Mouse (Mus musculus): ENCODE data around the gene Upf3b. TPM values are rescaled to one million over a fixed set of nuclear protein-coding genes. Genes with fewer than 3 reads are reported as not detected.
A peak's percentile ranks its signal among the peaks of the same experiment; 100 is the strongest.

Gene Upf3b
- polyA plus RNA-seq, 1 experiment from 2014 or later: 13.6 TPM

DNA sequence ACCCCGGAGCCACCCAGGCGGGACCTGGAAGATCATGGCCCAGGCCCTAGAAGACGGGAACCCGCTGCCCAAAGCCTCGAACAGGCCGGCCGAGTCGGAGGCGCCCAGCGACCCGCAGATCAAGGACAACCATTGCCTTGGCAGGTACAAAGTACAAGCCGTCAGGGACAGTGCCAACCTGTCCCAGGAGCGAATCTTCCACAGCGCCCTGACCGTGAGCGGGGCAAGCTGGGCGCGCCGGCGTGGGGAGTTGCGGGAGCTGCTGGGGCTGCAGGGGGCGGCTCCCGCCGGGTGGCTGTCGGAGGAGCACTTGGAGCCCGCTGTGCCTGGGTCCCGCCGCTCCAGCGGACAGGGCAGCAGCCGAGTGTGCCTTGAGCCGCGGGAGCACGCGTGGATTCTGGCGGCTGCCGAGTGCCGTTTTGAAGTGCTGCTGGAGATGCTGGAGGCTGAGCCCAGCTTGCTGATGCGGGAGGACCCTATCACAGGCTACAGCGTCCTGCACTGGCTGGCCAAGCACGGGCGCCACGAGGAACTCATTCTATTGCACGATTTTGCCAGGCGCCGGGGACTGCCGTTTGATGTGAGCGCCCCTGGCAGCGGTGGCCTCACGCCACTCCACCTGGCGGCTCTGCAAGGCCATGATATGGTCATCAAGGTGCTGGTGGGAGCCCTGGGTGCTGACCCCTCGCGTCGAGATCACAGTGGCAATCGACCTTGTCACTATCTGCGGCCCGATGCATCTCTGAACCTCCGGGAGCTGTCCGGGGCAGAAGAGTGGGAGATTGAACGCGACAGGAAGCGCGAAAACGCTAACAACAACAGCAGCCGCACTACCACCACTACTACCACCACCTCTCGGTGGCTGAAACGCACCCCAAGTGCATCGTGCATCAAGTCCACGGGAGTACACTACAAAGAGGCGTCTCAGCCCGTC lies 61.0 kb downstream of the Upf3b start:
- peaks cover 30% of the 10 kb centered on the region for H3K27me3 ChIP-seq (ENCODE audit: control insufficient read depth, insufficient read depth, low read length)
- WGBS: 15% methylated on average over 57 of the region's 70 CpGs
- no peaks in the 10 kb centered on the region for H3K36me3 ChIP-seq (ENCODE audit: control insufficient read depth, insufficient read depth)
- peak overlapping the region; percentile 69 for H3K4me2 ChIP-seq (ENCODE audit: low read depth, low read length)
- H3K4me3 ChIP-seq (ENCODE audit: low read length): peak overlapping the region; percentile 48
- 0 out of 2 replicates have a peak, but pooled peaks have one; percentile 32 for ATAC-seq (replicated peaks; ENCODE audit: extremely low read depth, insufficient read depth, low FRiP score)
- peak overlapping the region; percentile 46 for H3K9ac ChIP-seq (ENCODE audit: low read length)
- no peaks in the 10 kb centered on the region for H3K9me3 ChIP-seq (replicated peaks; ENCODE audit: control insufficient read depth, low read length)
- no peak overlapping the region for H3K27ac ChIP-seq (ENCODE audit: low read length)
- 0 out of 2 replicates have a peak, but pooled peaks cover 2% of the 10 kb centered on the region for H3K4me1 ChIP-seq (ENCODE audit: control insufficient read depth, insufficient read depth, low read length)

DNA sequence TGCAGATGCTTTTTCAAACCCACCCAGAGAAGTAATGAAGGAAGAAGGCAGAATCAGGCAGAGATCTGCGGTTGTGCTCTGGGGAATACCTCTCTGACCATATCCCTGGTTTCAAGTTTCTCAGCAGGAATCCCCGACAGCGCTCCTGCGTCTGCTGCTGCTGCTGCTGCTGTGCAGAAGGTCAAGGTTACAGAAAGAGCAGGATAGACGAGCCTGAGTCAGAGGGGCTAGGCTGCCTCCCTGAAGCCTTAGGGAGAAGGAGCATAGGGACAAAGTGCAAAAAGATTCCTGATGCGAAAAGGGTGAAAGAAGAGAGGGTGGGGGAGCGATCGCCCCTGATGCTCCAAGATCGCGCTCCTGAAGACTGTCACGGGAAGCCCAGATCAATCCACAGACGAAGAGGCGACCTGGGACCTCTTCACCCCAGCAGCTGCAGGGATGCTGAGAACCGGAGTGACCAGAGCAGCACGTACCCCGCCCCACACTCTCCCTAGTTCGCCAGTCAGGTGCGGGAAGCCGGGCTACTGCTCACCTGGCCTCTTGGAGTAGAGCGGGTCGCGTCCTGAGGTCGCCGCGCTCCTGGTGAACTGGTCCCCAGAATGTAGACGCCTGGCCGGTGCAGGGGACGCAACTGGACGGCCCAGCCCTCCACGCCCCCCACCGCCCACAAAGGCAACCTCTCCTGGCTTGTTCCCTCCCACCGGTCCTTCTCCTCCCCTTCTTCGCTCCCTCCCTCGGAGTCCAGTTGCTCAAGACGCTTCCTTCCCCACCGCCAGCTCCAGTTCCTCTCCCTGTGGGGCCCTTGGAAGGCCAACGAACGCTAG lies 61.8 kb downstream of the Upf3b start, which contains the start of gene Sowahd:
TSS of gene Sowahd (plus strand) at position 780 of the 824 bp plus-strand sequence.
- ATAC-seq (replicated peaks; ENCODE audit: extremely low read depth, insufficient read depth, low FRiP score): no peak
- H3K4me3 ChIP-seq (ENCODE audit: low read length): peak within 1 kb of the TSS; percentile 48
- no peaks in the 10 kb centered on the region for H3K36me3 ChIP-seq (ENCODE audit: control insufficient read depth, insufficient read depth)
- WGBS: 16% methylated on average over 37 of the region's 38 CpGs
- no peak within 1 kb of the TSS for H3K27ac ChIP-seq (ENCODE audit: low read length)
- H3K4me1 ChIP-seq (ENCODE audit: control insufficient read depth, insufficient read depth, low read length): 0 out of 2 replicates have a peak, but pooled peaks cover 2% of the 10 kb centered on the region
- peaks cover 30% of the 10 kb centered on the region for H3K27me3 ChIP-seq (ENCODE audit: control insufficient read depth, insufficient read depth, low read length)
- H3K9me3 ChIP-seq (replicated peaks; ENCODE audit: control insufficient read depth, low read length): no peaks in the 10 kb centered on the region
- H3K9ac ChIP-seq (ENCODE audit: low read length): peak within 1 kb of the TSS; percentile 46
- peak within 1 kb of the TSS; percentile 69 for H3K4me2 ChIP-seq (ENCODE audit: low read depth, low read length)

DNA sequence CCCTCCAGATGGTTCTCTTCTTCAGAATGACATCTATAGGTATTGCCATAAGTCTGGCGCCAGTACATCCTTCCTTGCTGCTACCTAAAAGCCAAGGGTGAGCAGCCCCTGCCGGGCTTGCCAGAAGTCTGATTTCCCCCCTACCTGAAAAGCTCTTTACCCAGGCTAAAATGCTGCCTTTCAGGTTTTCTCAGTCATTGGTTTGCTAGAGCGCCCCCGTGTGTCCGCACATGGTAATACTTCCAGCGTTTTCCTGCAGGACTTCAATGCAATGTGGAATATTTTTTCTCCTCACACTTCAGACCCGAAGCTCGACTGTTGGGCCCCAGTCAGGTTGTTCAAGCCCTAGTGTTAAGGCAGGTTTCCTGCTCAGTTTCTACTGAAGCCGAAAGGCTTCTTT lies 67.4 kb downstream of the Upf3b start:
- Histone ChIP-seq H3K4me3 (ENCODE audit: low read length) (no peak overlapping the region), H3K27ac (ENCODE audit: low read length) (no peak overlapping the region), H3K9me3 (replicated peaks; ENCODE audit: control insufficient read depth, low read length) (no peaks in the 10 kb centered on the region), H3K4me1 (ENCODE audit: control insufficient read depth, insufficient read depth, low read length) (no peaks in the 10 kb centered on the region), H3K4me2 (ENCODE audit: low read depth, low read length) (no peak overlapping the region), H3K9ac (ENCODE audit: low read length) (no peak overlapping the region), H3K36me3 (ENCODE audit: control insufficient read depth, insufficient read depth) (no peaks in the 10 kb centered on the region), H3K27me3 (ENCODE audit: control insufficient read depth, insufficient read depth, low read length) (peaks cover 5% of the 10 kb centered on the region)
- no peak for ATAC-seq (replicated peaks; ENCODE audit: extremely low read depth, insufficient read depth, low FRiP score)
- 14% methylated on average over 9 of the region's 9 CpGs for WGBS

Other genes starting within 250 kb of the Upf3b start
- 137 and 144 TPM in 2 replicates for gene Ube2a, start 236.4 kb downstream of the Upf3b start, polyA plus RNA-seq (2015; fragmentation: Nextera tagmentation; extraction: Ambion mirVana)
- gene C330007P06Rik, start 236.2 kb downstream of the Upf3b start, polyA plus RNA-seq (2015; fragmentation: Nextera tagmentation; extraction: Ambion mirVana): 19.4 and 20.4 TPM in 2 replicates
- 0.63 and 0.72 TPM in 2 replicates for gene Nkrf, start 207.4 kb downstream of the Upf3b start, polyA plus RNA-seq (2015; fragmentation: Nextera tagmentation; extraction: Ambion mirVana)
- gene Sept6, start 118.5 kb downstream of the Upf3b start, polyA plus RNA-seq (2015; fragmentation: Nextera tagmentation; extraction: Ambion mirVana): 49.7 and 50.3 TPM in 2 replicates
- 0.15 and 0.24 TPM in 2 replicates for gene Sowahd, start 61.5 kb downstream of the Upf3b start, polyA plus RNA-seq (2015; fragmentation: Nextera tagmentation; extraction: Ambion mirVana)
- 275 and 291 TPM in 2 replicates for gene Rpl39, start 24.9 kb downstream of the Upf3b start, polyA plus RNA-seq (2015; fragmentation: Nextera tagmentation; extraction: Ambion mirVana)
- gene Nkap, start 16.5 kb upstream of the Upf3b start, polyA plus RNA-seq (2015; fragmentation: Nextera tagmentation; extraction: Ambion mirVana): 10.3 and 13.2 TPM in 2 replicates
- 0.19 TPM in 1 of 2 replicates, not detected in the other for gene Akap14, start 58.5 kb upstream of the Upf3b start, polyA plus RNA-seq (2015; fragmentation: Nextera tagmentation; extraction: Ambion mirVana)
- gene Ndufa1, start 80.8 kb upstream of the Upf3b start, polyA plus RNA-seq (2015; fragmentation: Nextera tagmentation; extraction: Ambion mirVana): 767 and 842 TPM in 2 replicates
- 5.5 and 7.1 TPM in 2 replicates for gene Rnf113a1, start 80.9 kb upstream of the Upf3b start, polyA plus RNA-seq (2015; fragmentation: Nextera tagmentation; extraction: Ambion mirVana)
- gene Gm9, start 100.7 kb upstream of the Upf3b start, polyA plus RNA-seq (2015; fragmentation: Nextera tagmentation; extraction: Ambion mirVana): not detected in 2 replicates
- gene Rhox1, start 111.9 kb upstream of the Upf3b start, polyA plus RNA-seq (2015; fragmentation: Nextera tagmentation; extraction: Ambion mirVana): not detected in 2 replicates
- gene Rhox2a, start 134.7 kb upstream of the Upf3b start, polyA plus RNA-seq (2015; fragmentation: Nextera tagmentation; extraction: Ambion mirVana): not detected in 2 replicates
- gene Rhox3a, start 139.6 kb upstream of the Upf3b start, polyA plus RNA-seq (2015; fragmentation: Nextera tagmentation; extraction: Ambion mirVana): not detected in 2 replicates
- gene Rhox4a, start 155.0 kb upstream of the Upf3b start, polyA plus RNA-seq (2015; fragmentation: Nextera tagmentation; extraction: Ambion mirVana): 0.14 TPM in 1 of 2 replicates, not detected in the other